Mouse (Mus musculus) heart, postnatal 14 days (tissue): Measurements from ENCODE around the gene Gng8. TPM values are rescaled to one million over a fixed set of nuclear protein-coding genes. Genes with fewer than 3 reads are reported as not detected.
A peak's percentile ranks its signal among the peaks of the same experiment; 100 is the strongest.

Experiments used
- DNase-seq, 2 experiments: peaks; one replicate each; pipeline ENCODE4 v3.0.0; 2021 to 2022
- intact Hi-C: fragments of 180-260 bp; cut with DNase I; formaldehyde crosslinking; loops from one replicate; pipeline ENCODE4 v1.15.1; 2025
- total RNA-seq, 2 experiments: library from RNA; stranded (reverse); gene quantifications; 2 replicates each; pipeline ENCODE4 v1.2.3; 2021

The Gng8 gene
- total RNA-seq, 2 experiments from 2014 or later: 0.81 to 0.98 TPM

DNA sequence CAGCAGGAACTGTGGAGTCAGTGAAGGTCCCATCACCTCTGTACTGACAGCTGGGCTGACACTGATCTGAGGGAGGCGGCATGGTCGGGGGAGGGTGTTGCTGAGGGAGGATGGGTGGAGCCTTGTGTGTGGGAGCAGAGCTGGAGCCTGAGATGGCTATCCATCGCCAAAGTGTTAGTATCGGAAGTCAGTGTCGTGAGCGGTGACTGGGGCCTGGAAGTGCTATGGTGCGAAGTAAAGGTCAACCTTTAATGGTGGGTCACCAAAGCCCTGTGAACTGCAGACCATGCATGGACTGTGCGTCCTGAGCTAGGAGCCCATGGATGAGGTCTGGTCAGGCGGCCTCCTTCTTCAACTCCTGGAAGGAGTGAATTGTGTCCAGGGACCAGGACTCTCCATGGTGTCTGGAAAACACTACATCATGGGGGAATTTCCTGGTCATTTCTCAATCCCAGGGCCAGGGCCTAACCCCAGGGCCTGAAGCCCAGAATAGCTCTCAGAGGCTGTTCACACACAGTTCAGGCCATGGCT lies 14.0 kb downstream of the Gng8 start:
- DNase-seq: peak in 1 of 2 experiments; percentile 59
- intact Hi-C loops: loop anchor here (5.0 kb wide), 1 partner anchor 163 kb away; no protein-coding TSS in a partner anchor

DNA sequence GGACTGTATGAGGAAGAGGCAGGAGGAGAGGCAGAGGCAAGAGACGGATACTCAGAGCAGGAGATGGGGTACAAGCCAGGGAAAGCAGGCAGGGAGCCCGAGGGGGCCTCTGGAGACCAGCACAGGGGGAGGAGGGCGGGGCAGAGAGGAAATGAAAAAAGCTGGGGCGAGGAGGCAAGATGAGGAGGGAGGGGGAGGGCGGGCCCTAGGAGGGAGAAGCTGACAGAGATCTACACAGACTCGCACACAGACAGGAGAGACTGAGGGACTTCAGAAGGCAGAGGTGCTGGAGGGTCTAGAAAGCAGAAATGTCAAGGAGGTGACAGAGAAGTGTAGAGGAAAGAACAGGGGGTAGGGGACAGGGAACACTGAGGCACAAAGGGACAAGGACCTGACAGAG lies 14.7 kb downstream of the Gng8 start, which contains the start of gene Ptgir:
TSS of gene Ptgir (plus strand) at position 210 of the 400 bp plus-strand sequence.
- DNase-seq: peak; percentile 76 to 80

DNA sequence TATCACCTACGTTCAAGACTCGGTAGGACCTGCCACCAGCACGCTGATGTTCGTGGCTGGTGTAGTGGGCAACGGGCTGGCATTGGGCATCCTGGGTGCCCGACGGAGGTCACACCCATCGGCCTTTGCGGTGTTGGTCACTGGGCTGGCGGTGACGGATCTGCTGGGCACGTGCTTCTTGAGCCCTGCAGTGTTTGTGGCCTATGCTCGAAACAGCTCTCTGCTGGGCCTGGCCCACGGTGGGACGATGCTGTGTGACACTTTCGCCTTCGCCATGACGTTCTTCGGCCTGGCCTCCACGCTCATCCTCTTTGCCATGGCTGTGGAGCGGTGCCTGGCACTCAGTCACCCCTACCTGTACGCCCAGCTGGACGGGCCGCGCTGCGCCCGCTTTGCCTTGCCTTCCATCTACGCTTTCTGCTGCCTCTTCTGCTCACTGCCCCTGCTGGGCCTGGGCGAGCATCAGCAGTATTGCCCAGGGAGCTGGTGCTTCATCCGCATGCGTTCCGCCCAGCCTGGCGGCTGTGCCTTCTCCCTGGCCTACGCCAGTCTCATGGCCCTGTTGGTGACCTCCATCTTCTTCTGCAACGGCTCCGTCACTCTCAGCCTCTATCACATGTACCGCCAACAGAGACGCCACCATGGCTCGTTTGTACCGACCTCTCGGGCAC lies 15.4 kb downstream of the Gng8 start:
- intact Hi-C loops: loop anchor here (5.0 kb wide), 1 partner anchor 165 kb away; no protein-coding TSS in a partner anchor
- no peak for DNase-seq

More for the DNA sequence above, 14.7 kb downstream of the Gng8 start, which contains the start of gene Ptgir:
- intact Hi-C loops: loop anchor here (5.0 kb wide), 1 partner anchor 164 kb away; no protein-coding TSS in a partner anchor

DNA sequence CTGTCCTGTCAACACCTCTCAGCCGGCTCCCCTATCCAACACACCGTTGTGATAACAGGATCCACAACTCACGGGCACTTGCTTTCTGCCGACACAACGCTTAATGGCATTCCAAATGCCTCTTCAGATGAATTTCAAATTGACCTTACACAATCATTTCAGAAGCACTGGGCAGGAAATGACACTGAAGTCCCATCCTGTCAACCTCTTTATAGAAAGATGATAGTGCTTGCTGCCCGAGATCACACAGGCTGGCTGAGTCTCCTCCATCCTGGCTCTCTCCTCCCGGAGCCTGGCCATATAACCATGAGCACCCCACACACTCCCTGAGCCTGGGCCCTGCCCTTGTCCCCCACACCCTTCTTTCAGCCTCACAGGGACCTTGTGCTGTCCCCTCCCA lies 16.3 kb downstream of the Gng8 start:
- intact Hi-C loops: loop anchor here (5.0 kb wide), 1 partner anchor 166 kb away; no protein-coding TSS in a partner anchor
- no peak for DNase-seq

DNA sequence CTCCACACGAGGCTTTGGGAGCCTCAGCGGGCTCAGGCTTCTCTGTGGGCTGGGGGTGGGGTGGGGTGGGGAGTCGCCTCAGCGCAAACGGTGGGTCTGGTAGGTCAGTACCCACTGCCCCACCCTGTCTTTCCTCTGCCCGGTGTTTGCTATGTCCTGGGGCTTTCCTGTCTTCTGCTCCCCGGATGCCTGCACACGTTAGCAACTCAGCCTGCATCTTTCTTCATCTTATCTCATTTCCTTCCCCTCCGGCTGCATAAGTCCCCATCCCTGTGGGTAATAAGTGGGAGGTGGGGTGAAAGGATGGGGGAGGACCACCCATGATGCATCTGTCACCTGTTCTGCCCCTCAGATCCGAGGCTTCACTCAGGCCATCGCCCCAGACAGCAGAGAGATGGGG lies 16.8 kb downstream of the Gng8 start:
- intact Hi-C loops: loop anchor here (5.0 kb wide), 1 partner anchor 166 kb away; no protein-coding TSS in a partner anchor
- no peak for DNase-seq

DNA sequence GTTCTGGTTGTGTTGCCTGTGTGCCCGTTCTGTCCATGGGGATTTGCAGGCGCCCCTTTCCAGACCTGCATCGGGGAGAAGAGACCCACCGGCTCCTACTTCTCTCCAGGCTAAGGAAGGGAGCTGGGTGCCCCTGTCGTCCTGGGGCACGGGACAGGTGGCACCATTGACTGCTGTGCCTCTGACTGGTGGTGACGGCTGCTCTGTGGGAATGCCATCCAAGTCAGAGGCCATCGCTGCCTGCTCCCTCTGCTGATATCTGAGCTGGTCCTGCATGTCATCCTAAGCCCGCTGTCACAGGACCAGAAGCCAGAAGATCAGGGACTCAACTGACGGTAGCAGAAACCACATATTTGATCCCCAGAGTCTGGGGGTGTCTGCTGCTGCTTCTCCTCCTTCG lies 17.3 kb downstream of the Gng8 start:
- intact Hi-C loops: loop anchor here (5.0 kb wide), 1 partner anchor 167 kb away; no protein-coding TSS in a partner anchor
- no peak for DNase-seq

DNA sequence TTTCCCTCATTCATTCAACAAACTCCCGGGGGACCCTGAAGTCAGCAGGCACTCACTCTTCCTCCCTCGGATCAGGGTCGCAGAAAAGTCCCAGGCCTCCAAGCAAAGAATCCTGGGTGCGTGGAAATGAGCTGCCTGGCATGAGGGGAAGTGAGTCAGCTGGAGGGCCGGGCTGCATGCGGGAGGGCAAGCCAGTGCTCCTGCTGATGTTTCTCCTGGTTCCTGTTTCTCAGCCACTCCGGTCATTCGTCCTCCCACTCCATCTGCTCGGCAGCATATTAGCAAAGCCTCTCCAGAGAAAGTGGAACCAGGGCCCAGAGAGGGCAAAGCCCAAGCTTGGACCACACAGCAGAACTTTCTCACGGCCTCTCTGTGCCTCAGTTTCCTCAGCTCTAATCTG lies 18.3 kb downstream of the Gng8 start:
- intact Hi-C loops: loop anchor here (5.0 to 10.0 kb wide), 4 partner anchors 33 to 285 kb away; partner anchors contain the start of gene Dact3
- DNase-seq: no peak

DNA sequence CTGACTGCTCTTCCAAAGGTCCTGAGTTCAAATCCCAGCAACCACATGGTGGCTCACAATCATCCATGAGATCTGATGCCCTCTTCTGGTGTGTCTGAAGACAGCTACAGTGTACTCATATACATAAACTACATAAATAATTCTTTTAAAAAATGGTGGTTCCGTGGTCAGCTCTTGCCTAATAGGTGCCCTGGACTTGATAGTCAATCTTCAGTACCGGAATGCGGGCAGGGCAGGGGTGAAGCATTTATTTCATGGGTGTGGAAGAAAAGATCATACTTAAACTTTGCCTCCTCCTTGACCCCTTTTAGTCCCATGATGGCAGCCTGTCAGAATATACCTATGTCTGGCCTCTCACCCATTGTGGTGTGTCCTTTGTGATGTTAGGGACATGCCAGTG lies 20.3 kb downstream of the Gng8 start:
- no peak for DNase-seq
- intact Hi-C loops: loop anchor here (5.0 to 10.0 kb wide), 3 partner anchors 35 to 287 kb away; partner anchors contain the start of gene Dact3

DNA sequence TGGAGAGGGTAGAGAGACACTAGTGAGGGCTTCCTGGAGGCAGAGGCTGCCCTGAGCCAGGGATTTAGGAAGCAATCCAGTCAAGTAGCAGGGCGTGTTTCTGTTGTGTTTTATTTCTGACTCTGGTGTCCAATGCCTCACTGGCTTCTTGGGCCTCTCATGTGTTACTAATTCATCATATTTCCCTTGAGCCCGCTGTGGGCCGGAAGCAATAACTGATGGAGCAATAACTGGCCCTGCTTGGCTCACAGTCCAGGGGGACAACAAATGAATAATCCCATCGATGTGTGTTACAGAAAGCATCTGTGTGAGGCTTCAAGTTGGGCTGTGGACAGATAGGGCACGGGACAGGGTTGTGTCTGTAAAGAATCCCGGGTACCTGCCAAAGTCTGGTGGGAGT lies 20.8 kb downstream of the Gng8 start:
- intact Hi-C loops: loop anchor here (5.0 to 10.0 kb wide), 3 partner anchors 35 to 288 kb away; partner anchors contain the start of gene Dact3
- DNase-seq: no peak

DNA sequence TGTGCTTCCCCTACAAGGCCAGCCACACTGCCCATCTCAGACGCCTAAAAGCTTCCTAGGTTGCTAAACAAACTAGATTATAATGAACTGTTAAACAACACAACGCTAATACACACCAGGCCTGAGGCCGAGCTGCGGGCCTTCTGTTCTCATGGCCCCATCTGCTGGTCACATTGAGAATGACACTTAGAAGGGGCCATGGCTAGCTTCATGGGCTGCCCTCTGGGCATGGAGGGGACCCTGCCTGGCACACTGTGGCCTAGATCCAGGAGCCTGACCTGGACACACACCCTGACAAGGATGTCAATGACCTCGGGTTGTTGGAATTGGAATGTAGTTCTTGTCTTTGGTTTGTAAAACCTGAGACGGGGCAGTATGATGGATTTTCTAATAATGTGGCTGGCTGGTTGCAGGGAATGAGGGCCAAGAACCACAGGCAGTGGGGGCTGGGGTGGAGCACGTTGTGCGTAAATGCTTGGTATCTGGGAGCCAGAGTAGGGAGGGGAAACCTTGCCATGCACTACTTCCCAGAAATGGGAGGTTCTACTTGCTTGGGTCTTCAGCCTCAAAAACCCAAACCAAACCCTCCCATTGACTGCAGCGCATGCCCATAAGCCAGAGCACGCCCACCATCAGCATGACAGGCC lies 22.3 kb downstream of the Gng8 start:
- DNase-seq: peak; percentile 79 to 89
- intact Hi-C loops: loop anchor here (1.0 to 10.0 kb wide), 4 partner anchors 19 to 289 kb away; partner anchors contain the start of gene Dact3

DNA sequence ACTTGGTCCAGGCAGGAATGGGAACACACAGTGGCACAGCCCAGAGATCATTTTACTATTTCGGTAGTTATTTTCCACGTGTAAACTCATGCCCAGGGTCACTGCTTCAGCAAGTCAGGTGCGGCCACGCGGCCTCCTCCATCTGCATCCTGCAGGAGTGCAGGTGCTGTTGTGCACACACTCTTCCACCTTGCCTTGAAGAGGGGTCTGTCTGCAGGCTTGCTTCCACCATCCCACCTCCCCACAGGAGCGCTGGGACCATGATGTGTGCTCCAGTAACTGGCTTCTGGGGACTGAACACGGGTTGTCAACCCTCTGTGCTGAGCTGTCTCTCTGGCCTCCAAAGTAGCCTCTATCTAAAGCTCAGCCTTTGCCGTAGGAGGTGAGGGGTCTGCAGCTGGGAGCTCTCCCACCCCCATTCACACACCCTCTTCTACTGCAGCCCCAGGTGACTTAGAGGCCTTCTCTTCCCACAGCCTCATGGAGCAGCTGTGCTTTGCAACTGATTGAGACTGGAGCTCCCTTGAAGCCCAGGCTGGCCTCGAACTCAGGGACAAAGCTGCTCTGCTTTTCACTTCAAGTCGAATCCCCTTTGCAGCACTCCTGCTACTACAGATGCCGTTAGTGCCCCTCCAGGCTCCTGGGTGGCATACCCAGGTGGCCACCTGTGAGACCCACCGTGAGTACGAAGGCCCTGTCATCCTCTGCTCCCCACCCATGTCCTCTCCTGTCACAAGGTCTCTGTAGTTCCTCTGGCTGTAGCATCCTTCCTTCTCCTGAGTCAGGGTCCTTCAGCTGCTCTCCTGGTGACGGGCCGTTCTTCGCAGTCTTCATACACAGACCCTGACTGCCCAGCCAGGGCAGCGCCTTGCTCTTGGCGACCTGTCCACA lies 23.1 kb downstream of the Gng8 start:
- DNase-seq: no peak

DNA sequence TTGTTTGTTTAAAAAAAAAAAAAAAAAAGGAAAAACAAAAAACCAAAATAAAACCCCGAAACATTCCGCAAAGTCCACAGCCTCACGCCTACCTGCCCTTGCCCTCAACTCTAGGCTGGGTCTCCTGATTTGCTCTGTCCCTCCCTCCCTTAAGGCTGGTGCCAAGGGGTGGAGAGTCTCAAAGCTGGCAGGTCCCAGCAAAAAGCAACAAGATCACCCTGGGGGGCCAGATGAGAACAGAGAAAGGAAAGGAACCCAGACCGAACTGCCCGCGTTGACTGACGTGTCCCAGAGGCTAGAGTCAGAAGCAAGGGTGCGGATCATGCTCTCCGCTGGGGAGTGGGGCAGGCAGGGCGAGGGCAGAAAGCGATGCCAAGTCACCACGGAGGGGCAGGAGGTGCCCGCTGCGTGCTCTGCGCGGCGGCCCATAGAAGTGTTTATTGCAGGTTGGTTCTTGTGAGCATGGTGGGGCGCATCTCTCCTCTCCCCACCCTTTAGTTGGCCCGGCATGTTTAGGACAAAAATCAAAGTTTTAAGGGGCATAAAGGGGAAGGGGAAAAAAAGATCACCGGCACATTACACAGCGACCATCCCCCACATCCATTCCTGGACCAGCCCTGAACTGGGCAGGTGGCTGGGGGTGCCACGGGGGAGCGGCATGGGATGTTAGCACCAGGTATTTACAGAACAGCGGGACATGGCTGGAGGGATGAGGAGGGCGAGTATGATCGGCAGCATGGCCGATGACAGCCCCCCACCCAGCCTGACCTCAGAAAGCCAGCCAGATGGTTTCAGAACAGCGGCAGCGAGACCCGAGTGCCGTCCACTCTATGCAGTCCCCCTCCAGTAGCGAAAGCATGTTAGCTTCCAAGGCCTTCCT lies 24.1 kb downstream of the Gng8 start:
- intact Hi-C loops: loop anchor here (10.0 kb wide), 1 partner anchor 291 kb away; no protein-coding TSS in a partner anchor
- DNase-seq: no peak

More for the DNA sequence above, 23.1 kb downstream of the Gng8 start:
- intact Hi-C loops: loop anchor here (5.0 to 10.0 kb wide), 3 partner anchors 37 to 290 kb away; partner anchors contain the start of gene Dact3

DNA sequence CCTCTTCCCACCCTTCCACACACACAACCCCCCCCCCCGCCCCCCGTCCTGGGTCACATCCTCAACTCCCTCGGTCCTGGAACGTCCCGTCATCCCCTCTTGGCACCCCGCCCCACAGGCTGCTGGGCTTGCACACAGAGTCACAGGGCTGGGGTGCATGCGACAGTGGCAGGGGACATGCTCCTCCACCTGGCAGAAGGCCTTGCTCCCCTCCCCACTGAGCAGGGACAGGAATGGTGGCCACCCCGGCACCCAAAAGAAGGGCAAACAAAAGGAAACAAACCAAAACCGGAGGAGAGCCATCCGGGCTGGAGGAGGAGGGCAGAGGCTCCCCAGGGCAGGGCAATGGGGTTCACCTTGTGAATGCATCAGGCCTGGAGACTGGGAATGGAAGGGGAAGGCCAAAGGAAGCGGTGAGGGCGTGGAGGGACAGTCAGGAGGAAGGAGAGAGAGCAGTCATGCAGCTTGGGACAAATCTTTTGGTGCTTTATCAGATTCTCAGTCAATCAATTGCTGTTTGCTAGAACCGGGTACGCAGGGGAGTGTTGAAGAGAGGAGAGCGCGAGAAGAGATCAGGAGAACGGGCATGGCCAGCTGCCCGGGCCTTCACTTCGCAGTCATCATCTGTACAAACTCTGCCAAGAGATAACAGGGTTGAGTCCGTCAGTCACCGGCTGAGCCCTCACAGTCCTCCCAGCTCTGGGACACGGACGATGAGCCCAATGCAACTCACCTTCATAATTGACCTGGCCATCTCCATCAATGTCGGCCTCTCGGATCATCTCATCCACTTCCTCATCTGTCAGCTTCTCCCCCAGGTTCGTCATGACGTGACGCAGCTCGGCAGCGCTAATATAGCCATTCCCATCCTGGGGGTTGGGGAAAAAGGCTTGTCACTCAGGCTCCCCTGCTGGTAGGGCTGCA lies 25.0 kb downstream of the Gng8 start:
- intact Hi-C loops: loop anchor here (10.0 kb wide), 1 partner anchor 292 kb away; no protein-coding TSS in a partner anchor
- DNase-seq: no peak

DNA sequence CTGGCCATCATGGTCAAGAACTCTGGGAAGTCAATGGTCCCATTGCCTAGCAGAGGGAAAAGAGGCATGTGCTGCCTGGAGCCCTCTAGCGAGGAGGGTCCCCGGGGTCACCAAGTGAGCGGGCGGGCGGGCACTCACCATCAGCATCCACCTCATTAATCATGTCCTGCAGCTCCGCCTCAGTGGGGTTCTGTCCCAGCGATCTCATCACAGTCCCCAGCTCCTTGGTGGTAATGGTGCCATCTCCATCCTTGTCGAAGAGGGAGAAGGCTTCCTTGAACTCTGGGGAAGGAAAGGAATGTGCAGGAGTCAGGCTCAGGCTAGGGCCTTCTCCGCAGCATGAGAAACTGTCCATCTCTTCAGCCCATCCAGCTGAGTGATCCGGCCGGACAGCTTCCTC lies 25.9 kb downstream of the Gng8 start:
- no peak for DNase-seq
- intact Hi-C loops: loop anchor here (10.0 kb wide), 1 partner anchor 293 kb away; no protein-coding TSS in a partner anchor

DNA sequence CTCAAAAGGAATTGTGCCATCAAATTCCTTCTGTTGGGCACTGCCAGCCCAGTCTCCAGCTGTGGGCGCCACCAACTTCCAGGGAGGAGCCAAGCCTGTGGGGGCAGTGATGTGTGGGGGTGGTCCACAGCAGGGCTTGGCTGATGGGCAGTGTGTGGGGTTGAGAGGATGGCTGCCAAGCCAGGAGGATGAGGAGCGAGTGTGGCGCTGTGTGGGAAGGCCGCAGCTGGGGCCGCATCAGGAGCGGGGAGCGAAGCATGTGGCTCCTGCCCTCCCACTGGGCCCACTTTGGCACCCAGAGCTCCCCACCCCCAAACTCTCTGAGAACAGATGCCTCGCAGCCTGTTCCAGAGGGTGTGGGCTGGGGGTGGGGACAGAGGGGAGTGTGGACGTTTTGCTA lies 26.4 kb downstream of the Gng8 start:
- DNase-seq: no peak
- intact Hi-C loops: loop anchor here (10.0 kb wide), 1 partner anchor 293 kb away; no protein-coding TSS in a partner anchor

DNA sequence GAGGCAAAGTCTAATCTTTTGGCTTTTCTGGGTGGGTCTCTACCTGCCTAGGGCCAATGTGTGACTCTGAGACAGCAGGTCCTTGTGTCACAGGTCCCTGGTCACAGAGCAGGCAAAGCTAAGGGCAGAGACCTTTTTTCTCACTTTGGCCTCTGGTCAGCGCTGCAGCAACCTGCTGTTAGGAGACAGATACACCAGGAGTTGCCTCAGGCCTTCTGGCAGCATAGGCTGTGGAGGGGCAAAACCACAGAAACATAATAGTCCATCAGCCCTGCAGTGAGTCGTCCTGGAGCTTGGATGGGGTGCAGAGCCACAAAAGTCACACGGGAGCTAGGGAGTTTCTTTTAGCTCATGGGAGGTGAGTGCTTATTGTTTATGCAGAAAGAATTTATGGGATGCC lies 27.1 kb downstream of the Gng8 start:
- DNase-seq: no peak
- intact Hi-C loops: loop anchor here (10.0 kb wide), 1 partner anchor 294 kb away; no protein-coding TSS in a partner anchor

DNA sequence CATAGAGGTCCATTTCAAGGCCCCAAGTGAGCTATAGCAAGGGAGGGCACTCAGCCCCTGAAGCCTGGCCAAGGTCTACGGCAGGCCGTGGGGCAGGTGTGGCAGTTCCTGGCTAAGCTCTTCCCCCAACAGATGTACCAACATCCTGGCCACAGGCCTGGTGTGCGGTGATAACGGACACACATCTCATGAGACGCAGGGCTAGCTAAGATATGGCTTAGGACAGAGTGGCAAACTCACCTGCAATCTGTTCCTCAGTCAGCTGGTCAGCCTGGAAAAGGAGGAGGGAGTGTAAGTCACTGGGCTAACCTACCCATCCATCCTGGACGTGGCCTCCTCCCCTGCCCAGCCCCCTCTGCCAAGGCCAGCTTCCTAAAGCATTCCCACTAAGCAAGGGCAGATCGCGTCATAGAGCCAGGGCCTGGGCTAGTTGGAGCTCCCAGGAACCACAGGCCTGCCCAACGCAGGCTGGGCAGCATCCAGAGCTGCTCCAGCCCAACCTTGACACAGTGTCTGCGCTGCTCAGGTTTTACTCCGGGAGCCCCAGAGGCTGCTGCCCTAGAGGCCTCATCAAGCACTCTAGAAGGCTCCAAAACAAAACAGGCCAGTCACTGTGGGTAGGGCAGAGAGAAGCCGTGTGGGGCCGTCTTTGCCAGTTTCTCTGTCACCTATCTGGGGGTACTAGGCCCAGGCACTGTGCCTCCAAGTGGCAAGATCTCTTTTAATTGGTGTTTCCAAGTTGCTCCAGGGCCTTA lies 28.0 kb downstream of the Gng8 start:
- no peak for DNase-seq
- intact Hi-C loops: loop anchor here (5.0 to 10.0 kb wide), 2 partner anchors 102 to 295 kb away; partner anchors contain the start of genes Fkrp and Strn4
